Mouse (Mus musculus) olfactory bulb, adult 2 months (tissue): ENCODE results near the gene Mrtfb.

Experiments used
- CTCF ChIP-seq: fragments of 200-500 bp; IDR thresholded peaks from 2 replicates; pipeline ENCODE4 v1.5.1; 2012; ENCODE audit warnings: low read depth, mild to moderate bottlenecking, low read length, moderate library complexity; ENCODE audit not compliant: insufficient read depth
- POLR2A ChIP-seq: fragments of 200-500 bp; IDR thresholded peaks from 2 replicates; pipeline ENCODE4 v1.6.1; 2012; ENCODE audit warnings: mild to moderate bottlenecking, low read depth, low read length, moderate library complexity; ENCODE audit not compliant: insufficient read depth

DNA sequence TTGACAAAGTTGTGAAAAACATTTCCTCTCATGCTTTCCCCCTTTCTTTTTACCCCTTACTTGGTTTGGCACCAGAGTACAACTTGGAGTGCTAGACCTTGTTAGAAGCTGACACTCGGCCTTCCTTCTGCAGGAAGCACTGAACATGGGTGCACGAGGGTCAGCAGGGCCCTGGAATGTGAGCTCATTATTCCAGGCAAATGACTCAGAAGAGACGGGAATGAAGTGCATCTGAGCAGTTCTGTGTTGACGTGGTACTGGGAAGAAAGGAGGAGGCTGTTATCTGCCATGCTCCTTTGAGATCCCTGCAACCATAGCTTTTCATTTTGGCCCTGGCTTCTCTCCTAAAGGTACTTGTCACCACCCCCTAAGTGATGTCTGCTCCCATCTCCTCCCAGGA lies 10.6 kb upstream of the Mrtfb start:
- TF ChIP-seq POLR2A = no peak
- TF ChIP-seq CTCF = no peak
